Mouse (Mus musculus) mouse embryonic stem cell (cell line): Measurements from ENCODE around the gene Card10.

Experiments
- in situ Hi-C, 2 experiments: fragments of 300-500 bp; cut with MboI; formaldehyde crosslinking; loops; 1 replicate in 1 of 2; 3 replicates in 1 of 2; pipeline ENCODE4 v1.14.3; 2019 to 2020; ENCODE audit warnings: low sequenced_read_pairs in 2 of 2, low pct_unique_long_range_greater_than_20kb in 1 of 2, mixed read lengths in 1 of 2; ENCODE audit not compliant: unreplicated experiment in 1 of 2

Card10 gene

DNA sequence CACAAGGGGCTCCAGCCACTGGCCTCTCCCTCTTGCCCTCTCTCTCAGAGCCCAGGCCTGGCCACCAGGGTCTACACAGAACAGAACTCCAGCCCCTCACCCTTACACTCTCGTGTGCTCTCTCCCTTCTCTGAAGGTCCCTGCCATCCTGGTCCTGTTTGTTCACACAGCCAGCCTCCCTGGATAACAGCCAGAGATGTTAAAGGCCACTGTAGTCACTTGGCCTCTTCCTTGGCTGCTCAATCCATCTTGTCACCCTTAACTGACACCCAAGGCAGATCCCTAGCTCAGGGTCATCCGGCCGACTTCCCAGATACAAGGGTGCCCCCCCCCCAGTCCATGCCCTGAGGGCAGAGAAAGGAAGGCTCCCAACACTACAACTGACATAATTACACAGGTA, 47.6 kb downstream of the Card10 start:
- in situ Hi-C loops, result no loop called here

DNA sequence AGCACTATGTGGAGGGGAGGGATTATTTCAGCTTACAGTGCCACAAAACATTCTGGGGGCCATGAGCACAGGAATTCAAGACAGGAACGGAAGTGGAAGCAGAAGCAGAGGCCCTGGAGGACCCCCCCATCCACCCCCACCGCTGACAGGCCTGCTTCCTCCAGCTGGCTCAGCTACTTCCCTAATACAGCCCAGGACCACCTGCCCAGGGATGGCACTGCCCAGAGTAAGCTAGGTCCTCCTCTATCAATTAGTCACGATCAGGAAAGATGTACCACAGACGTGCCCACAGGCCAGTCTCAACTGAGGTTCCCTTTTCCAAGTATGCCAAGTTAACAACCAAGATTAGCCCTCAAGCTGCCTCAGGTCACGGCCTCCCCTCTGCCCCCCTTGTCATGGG, 48.7 kb downstream of the Card10 start:
- in situ Hi-C loops, result no loop called here

GRCm38 (mm10) chr15:78752991-78753390, 49.9 kb downstream of the Card10 start:
- in situ Hi-C loops, result no loop called here

GRCm38 (mm10) chr15:78750608-78751350, 52.1 kb downstream of the Card10 start:
- in situ Hi-C loops, result no loop called here

DNA sequence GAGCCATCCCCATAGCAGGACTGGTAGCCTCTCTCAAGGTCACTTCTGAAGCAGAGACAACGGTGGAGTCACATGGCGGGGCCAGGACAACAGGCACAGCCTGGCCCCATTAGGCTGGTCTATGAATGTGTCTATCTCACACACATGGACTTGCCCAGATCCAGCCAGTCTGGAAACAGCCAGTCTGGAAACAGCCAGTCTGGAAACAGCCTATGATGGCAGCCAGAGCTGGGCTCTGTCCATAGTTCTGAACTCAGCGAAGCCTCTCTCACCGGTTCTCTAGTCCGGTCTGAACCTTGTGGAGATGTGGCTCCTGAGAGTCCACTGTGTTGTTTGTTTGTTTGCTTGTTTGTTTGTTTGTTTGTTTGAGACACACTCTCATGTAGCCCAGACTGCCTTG, 53.0 kb downstream of the Card10 start:
- in situ Hi-C loops, result no loop called here

DNA sequence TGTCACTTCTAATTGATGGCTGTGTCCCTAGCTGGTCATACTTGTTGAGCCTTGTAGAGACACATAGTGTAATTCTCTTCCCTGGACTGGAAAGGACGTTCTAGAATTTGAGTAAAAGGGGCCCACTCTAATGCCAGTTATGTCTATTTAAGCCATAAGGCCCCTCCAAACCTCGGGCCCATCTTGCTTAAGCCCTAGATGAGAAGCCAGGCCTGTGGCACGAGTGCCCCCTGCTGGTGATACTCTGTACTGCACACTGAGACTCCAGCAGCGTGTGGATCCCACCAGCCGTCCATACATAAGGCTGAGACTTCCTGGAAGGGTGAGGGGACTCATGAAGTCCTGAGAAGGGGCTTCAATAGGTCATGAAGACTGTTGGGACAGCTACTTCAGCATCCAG, 58.6 kb downstream of the Card10 start:
- in situ Hi-C loops, result no loop called here

DNA sequence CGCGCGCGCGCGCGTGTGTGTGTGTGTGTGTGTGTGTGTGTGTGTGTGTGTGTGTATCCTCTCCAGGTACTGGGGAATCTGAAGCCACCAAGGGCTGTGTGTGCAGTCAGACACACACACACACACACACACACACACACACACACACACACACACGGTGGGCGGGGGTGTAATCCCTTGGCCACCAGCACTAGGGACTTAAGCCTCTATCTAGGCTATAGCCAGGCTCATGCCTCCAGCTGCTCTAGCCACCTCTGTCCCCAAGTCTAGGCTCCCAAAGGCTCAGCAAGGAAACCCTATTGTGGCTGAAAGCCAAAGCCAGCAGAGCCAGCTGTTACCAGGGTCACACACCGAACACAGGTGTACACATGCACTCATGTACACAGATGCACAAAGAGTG, 60.0 kb downstream of the Card10 start:
- in situ Hi-C loops, result no loop called here

DNA sequence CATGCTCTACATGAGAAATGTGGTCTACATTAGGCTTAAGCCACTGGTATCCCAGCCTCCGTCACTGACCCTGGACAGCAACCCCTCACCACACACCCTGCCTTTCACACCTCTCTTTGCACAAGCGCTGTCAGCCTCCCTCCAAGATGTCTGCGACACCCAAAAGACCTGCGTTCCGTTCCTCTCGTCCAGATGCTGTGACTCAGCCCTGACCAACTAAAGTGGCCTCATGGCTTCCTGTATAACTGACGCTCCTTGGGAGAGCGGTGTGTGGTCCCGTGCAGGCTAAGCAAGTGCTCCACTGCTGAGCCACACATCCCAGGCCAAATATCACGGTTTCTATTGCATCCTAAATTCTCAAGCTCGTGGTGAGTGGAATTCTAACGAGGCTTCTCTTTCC, 62.2 kb downstream of the Card10 start:
- in situ Hi-C loops, result no loop called here

- in situ Hi-C loops, result loop anchor here (10.0 kb wide), 1 partner anchor 112 kb away; no protein-coding TSS in a partner anchor
These were observed 65.7 kb downstream of the Card10 start for GRCm38 (mm10) chr15:78737146-78737545.

- in situ Hi-C loops, result loop anchor here (10.0 kb wide), 1 partner anchor 112 kb away; no protein-coding TSS in a partner anchor
These were observed 66.2 kb downstream of the Card10 start for GRCm38 (mm10) chr15:78736681-78737100.

DNA sequence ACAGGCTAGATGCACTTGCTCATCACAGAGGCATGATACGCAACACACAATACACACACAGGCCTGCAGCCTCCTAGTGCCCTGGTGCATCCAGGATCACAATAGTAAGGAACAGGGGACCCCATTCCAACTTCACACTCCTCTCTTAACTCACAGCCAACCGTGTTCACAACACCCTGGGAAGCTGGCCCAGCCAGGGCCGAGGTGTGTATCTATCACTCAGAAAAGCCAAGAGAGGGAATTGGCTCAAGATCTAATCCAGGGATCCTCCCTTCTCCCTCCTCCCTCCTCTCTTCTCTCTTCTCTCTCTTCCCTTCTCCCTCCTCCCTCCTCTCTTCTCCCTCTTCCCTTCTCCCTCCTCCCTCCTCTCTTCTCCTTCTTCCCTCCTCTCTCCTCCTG, 66.7 kb downstream of the Card10 start:
- in situ Hi-C loops, result loop anchor here (10.0 kb wide), 1 partner anchor 111 kb away; no protein-coding TSS in a partner anchor

DNA sequence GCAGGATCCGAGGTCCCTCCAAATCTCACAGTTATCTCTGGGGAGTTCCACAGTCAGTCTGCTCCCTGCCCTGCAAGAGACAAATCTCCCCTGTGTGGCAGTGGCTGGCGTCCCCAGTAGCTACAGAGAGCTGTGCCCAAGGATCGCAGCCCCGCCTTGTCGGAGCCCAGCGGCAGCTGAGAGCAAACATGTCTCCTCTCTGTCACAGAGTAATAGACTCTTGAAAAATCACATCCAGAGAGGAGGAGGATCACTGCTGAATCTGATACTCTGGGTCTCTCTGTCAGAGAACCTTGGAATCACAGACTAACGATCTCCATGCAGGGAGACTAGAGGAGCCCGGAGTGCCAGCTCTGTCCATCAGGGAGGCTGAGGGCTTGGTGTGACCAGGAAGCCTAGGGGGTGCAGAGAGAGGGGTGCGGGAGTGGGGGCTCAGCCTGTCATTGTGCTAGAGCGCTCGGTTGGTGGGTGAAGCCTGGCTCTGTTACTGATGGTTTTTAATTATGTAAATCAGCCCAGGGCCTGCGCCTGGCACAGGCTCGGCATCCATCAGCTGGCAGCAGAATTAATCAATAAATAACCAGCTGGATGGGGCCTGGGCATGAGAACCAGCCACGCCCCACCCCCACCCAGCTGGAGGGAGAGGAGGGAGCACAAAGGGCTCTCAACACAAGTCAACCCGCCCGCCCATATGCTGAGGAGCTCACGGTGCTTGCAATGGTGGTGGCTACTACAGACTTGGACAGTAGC, 67.2 kb downstream of the Card10 start:
- in situ Hi-C loops, result loop anchor here (10.0 kb wide), 1 partner anchor 111 kb away; no protein-coding TSS in a partner anchor

DNA sequence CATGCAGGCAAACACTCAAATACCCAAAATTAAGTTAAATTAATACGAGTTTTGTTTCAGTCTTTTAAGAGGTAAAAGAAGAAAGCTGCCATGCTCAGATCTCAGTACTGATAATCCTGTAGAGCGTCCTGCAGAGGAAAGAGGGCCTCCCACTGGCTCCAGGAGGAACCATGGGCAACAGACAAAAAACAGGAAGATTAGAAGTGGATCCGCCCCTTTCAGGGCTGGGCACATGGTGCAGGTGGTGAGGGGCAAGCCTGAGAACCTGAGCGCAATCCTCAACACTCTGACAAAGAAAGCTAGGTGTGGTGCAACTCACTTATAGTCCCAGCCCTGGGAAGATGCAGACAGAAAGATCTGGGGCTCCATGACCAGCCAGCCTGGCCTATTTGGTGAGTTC, 71.0 kb downstream of the Card10 start:
- in situ Hi-C loops, result loop anchor here (10.0 kb wide), 1 partner anchor 107 kb away; no protein-coding TSS in a partner anchor

GRCm38 (mm10) chr15:78730315-78731049, 72.4 kb downstream of the Card10 start:
- in situ Hi-C loops, result loop anchor here (10.0 kb wide), 1 partner anchor 106 kb away; no protein-coding TSS in a partner anchor

- in situ Hi-C loops, result no loop called here
These were observed 76.1 kb downstream of the Card10 start for GRCm38 (mm10) chr15:78726697-78727096.
